Mouse (Mus musculus): Measurements from ENCODE around the gene Adcy9.

GRCm38 (mm10) chr16:4456391-4456790 is 36.1 kb upstream of the Adcy9 start:
- TF ChIP-seq CTCF (IDR thresholded peaks at IDR 0.05; ENCODE audit: borderline replicate concordance, extremely low read depth, insufficient read depth, insufficient read length): no peak
- no peak for TF ChIP-seq POLR2A (IDR thresholded peaks at IDR 0.05; ENCODE audit: borderline replicate concordance, extremely low read depth, insufficient read depth, insufficient read length, poor library complexity, severe bottlenecking)
